Mouse (Mus musculus) heart, postnatal 10 days (tissue): ENCODE measurements around the gene Pard3b. TPM values are rescaled to one million over a fixed set of nuclear protein-coding genes. Genes with fewer than 3 reads are reported as not detected.

Experiments used
- DNase-seq, 2 experiments: peaks; one replicate each; pipeline ENCODE4 v3.0.0; 2021
- intact Hi-C: fragments of 180-260 bp; cut with DNase I; formaldehyde crosslinking; loops from one replicate; pipeline ENCODE4 v1.15.1; 2025
- total RNA-seq, 2 experiments: library from RNA; stranded (reverse); gene quantifications; 2 replicates each; pipeline ENCODE4 v1.2.3; 2021

Gene Pard3b
- total RNA-seq, 2 experiments from 2014 or later, result 16.4 to 16.6 TPM

DNA sequence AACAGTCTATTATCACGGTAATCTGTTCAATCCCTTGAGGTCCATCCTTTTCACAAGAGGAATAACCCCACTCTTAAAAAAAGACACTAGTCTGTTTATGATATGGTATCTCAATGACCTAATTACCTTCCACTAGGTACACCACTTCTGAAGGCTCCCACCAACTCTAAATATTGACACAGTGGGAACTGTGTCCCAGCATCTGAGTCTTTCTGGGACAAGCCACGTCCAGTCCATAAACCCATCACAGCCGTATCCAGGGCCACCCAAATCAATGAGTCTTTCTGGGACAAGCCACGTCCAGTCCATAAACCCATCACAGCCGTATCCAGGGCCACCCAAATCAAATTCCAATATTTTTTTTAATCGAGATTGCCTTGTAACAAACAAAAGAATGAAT is 792.4 kb downstream of the Pard3b start:
- intact Hi-C loops, result no loop called here
- DNase-seq, result no peak

GRCm38 (mm10) chr1:62433891-62434290 is 795.3 kb downstream of the Pard3b start:
- intact Hi-C loops, result no loop called here

GRCm38 (mm10) chr1:62435844-62436243 is 797.2 kb downstream of the Pard3b start:
- intact Hi-C loops, result no loop called here
- no peak for DNase-seq

More at GRCm38 (mm10) chr1:62433891-62434290, 795.3 kb downstream of the Pard3b start:
- no peak for DNase-seq

GRCm38 (mm10) chr1:62436304-62436703 is 797.7 kb downstream of the Pard3b start:
- intact Hi-C loops, result no loop called here
- DNase-seq, result no peak

GRCm38 (mm10) chr1:62437493-62437892 is 798.9 kb downstream of the Pard3b start:
- intact Hi-C loops, result no loop called here

GRCm38 (mm10) chr1:62444406-62444805 is 805.8 kb downstream of the Pard3b start:
- no peak for DNase-seq

More at GRCm38 (mm10) chr1:62437493-62437892, 798.9 kb downstream of the Pard3b start:
- peak; percentile 14 to 21 for DNase-seq

GRCm38 (mm10) chr1:62446818-62447217 is 808.2 kb downstream of the Pard3b start:
- intact Hi-C loops, result no loop called here
- DNase-seq, result no peak

More at GRCm38 (mm10) chr1:62444406-62444805, 805.8 kb downstream of the Pard3b start:
- intact Hi-C loops, result no loop called here

GRCm38 (mm10) chr1:62449193-62449875 is 810.7 kb downstream of the Pard3b start:
- DNase-seq, result no peak
- intact Hi-C loops, result no loop called here

DNA sequence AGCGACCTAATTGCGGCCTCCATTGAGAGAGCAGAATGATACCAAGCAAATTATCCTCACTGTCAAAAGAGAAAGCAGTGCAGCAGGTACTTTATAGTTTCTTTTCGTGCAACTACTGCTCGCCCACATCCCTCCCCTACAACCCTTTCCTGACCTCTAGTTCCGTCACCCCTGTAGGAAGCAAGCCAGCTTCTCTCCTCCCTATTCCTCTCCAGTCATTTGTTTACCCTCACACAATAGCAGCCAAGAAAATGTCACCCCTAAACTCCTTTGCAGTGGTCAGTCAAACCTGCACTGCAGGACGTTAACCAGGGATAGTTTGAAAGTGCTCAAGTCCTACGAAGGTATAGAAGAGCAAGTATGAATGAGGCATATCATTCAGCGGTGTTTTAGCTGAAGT is 826.9 kb downstream of the Pard3b start:
- intact Hi-C loops, result no loop called here
- no peak for DNase-seq

DNA sequence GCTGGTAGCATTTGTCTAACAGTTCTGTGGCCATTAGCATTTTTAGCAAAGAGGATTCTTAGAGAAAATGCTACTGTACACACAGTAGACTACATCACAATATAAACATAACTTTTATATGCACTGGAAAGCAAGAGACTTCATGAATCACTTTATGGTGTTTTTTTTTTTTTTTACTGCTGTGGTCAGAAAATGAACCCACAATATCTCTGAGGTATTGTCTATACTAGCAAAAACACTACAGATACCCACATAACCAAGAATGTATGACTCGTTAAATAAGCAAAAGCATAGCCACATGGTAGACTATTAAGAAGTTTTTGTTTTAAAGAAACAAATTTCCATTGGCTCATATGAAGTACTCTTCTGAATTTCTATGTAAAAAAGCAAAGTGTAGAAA is 827.9 kb downstream of the Pard3b start:
- intact Hi-C loops, result no loop called here
- DNase-seq, result no peak

- DNase-seq, result no peak
- intact Hi-C loops, result no loop called here
These were observed 844.4 kb downstream of the Pard3b start for GRCm38 (mm10) chr1:62483059-62483458.

DNA sequence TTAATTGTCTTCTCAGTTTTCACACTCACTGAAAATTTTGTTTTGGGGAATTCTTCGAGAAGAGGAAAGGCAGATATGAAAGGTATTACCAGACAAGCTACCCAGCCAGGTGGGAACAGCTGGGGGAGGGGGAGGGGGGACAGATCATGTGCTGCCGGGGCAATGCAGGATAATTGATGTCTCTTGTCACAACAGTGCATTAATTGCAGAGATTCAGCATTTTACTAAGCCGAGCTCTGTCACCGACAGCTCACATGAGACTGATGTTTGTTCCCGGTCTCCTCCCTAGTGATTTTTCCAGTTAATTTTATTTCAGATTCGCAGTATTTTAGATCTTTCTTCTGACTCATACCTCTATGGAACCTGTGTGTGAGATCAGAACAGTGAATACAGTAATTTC is 850.2 kb downstream of the Pard3b start:
- DNase-seq, result no peak
- intact Hi-C loops, result no loop called here

- intact Hi-C loops, result no loop called here
- DNase-seq, result peak; percentile 14 to 18
These were observed 860.5 kb downstream of the Pard3b start for GRCm38 (mm10) chr1:62499146-62499545.

DNA sequence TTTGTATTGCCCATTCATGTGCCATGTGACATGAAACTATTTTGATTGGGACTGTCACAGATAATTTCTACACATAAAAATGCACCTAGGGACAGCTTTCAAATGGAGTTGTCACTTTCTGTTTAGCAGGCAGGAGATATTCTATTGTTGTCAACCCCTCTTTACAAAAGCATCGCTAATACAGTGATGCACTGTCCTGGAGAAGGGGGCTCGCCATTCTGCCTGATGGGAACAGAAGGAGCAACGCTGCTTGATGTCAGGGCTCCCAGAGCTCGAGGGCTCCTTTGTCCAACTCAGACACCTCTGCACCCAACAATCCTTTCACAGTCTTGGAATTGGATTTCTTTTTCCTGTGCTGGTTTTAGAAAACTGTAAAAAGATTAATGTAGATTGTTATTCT is 871.9 kb downstream of the Pard3b start:
- intact Hi-C loops, result no loop called here
- DNase-seq, result no peak

DNA sequence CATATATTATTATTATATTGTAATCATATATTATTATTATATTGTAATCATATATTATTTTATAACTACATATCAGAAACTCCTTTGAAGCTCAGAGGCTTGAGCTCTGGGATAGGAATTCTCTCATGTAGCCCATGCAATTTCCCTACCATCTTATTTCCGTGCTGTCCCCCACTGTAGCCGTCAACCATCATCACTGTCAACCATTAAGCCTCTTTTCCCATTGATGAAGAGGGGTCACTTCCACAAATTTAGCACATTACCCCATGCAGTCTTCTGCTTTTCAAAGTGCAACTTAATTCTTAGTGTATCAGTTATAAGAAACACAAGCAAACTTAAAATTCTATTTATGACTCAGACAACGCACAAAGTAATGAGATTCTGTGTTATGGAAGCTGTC is 873.1 kb downstream of the Pard3b start:
- intact Hi-C loops, result no loop called here
- no peak for DNase-seq

DNA sequence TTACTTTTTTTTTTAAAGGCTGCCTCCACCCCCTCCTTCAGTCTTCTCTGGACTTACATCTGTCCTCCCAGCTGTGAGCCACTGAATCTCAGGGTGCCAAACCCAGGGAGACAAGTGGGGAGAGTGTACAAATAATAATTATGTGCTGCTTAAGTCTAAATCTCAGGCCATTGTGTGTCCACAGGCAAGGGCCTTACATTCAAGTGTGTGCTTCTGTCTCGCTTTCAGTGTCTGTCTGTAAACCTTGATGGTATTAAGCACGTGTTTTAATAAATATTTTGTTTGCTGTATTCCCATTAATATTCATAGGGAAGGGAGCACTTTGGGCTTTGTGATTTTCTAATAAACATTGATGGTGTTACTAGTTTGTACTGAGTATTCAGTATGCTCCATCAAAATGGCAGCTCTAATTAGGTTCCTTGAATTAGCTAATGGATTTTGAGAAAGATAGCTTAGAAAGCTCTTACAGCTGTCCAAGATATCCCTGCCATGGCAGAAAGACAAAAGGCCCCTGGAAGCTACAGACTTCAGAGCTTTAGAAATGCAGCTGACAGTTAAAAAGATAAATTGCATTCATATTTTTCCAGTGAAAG is 880.1 kb downstream of the Pard3b start:
- intact Hi-C loops, result no loop called here
- no peak for DNase-seq

DNA sequence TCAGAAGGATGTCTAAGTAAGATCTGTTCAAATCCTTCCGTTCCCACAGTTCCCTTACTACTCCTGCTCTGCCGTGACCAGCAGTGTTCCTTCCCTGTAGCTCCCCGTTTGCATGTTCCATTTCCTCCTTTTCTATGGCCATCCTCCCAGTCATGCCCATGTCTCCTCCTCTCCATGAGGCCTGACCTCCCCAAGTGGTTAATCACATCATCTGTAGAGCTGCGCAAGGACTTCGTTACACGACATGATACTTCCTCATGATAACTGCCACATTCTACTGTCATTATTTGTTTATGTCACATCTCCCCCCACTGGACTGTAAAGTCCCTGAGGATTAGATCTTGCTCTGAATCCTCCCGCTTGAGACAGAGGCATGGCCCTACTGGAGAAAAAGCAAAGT is 882.7 kb downstream of the Pard3b start:
- intact Hi-C loops, result no loop called here
- DNase-seq, result no peak

- DNase-seq, result peak; percentile 45 to 47
- intact Hi-C loops, result no loop called here
These were observed 884.1 kb downstream of the Pard3b start for GRCm38 (mm10) chr1:62522761-62523160.

DNA sequence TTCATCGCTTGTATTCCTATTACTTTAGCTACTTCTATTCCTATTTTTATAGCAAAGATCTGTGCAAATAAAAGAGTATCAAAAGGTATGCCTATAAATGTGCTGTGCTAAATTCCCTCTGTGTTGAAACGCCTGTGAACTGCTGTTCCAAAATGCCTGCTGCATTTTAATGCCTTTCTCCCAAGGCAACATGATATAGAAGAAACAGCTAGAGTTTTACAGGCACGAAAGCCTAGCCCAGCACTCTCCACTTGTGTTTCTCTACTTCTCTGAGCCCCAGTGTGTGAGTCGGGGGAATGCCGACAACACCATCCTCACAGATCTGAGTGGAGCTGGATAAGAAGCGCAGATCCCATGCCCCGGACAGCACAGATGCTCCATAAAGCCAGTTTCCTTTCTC is 889.2 kb downstream of the Pard3b start:
- intact Hi-C loops, result no loop called here
- no peak for DNase-seq

DNA sequence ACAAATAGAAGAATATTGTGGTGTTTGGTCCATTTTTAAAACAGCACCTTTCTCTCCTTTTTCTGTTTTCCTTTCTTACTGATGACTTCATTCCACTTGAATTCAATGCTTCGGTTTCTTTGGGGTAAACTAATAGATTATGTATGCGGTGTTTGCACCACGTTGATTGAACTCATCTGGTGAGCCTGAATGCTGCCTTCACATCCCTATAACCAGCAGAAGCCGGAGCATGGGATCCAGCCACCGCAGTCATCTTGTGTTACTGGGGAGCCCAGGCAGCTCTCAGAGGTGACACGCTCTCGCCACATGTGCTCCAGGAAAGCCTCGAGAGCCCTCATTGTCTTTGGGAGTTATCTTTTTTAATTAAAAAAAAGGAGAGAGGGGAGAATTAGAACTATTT is 891.3 kb downstream of the Pard3b start:
- intact Hi-C loops, result no loop called here
- DNase-seq, result no peak

GRCm38 (mm10) chr1:62532426-62533126 is 894.0 kb downstream of the Pard3b start:
- intact Hi-C loops, result no loop called here
- DNase-seq, result no peak

GRCm38 (mm10) chr1:62548953-62549352 is 910.3 kb downstream of the Pard3b start:
- DNase-seq, result no peak
- intact Hi-C loops, result no loop called here
